Mouse (Mus musculus): ENCODE results near the gene Cep135. TPM values are rescaled to one million over a fixed set of nuclear protein-coding genes. Genes with fewer than 3 reads are reported as not detected.

Gene Cep135
- polyA plus RNA-seq (2014; fragmentation: Nextera tagmentation; extraction: Ambion mirVana): 8.2 and 8.4 TPM in 2 replicates

- Histone ChIP-seq H3K4me3 (ENCODE audit: low read depth, low read length) (peak within 1 kb of the TSS; percentile 81), H3K9me3 (ENCODE audit: control insufficient read depth, low read length) (no peaks in the 10 kb centered on the region), H3K4me1 (replicated peaks; ENCODE audit: control insufficient read depth, insufficient read depth, low read length) (peaks cover 6% of the 10 kb centered on the region), H3K4me2 (ENCODE audit: low read length) (peak within 1 kb of the TSS; percentile 74), H3K27me3 (replicated peaks; ENCODE audit: control insufficient read depth, insufficient read depth, low read length) (no peaks in the 10 kb centered on the region), H3K9ac (ENCODE audit: low read length) (peak within 1 kb of the TSS; percentile 79), H3K36me3 (ENCODE audit: control insufficient read depth, insufficient read depth, low read length) (peaks cover 19% of the 10 kb centered on the region), H3K27ac (ENCODE audit: low read depth) (peak within 1 kb of the TSS; percentile 92)
- under 1% methylated on average over 72 of the region's 92 CpGs for WGBS
- peak; percentile 89 for DNase-seq (ENCODE audit: low spot score)
- peak; percentile 95 for ATAC-seq (replicated peaks; ENCODE audit: low FRiP score, low TSS enrichment, low read depth)
Observed at GRCm38 (mm10) chr5:76588551-76589283, at the start of gene Cep135. Cep135 (plus strand) TSS chr5:76588698.

DNA sequence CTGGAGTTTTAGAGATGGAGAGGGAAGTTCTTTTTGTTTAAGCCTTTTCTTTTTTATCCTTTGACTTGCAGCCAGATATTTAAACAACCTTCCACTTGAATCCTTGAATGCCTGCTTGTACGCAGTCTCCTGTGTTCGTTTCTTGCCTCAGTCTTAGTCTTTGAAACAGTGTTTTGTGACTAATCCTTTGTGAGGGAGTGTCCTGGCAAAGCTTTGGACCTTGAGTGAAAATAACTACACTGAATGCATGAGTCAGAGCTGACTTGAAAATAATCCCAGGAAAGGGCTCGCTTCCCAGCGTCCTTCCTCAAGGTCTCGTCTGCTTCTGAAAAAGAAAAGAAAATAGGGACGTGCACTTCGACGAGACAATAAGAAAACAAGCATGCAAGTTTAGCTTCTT lies 48.3 kb upstream of the Cep135 start:
- no peak for ATAC-seq (replicated peaks; ENCODE audit: low FRiP score, low TSS enrichment, low read depth)
- 88% methylated on average over 8 of the region's 8 CpGs for WGBS
- no peaks in the 10 kb centered on the region for H3K27me3 ChIP-seq (replicated peaks; ENCODE audit: control insufficient read depth, insufficient read depth, low read length)
- DNase-seq (ENCODE audit: low spot score): no peak
- H3K4me2 ChIP-seq (ENCODE audit: low read length): no peak overlapping the region
- H3K4me3 ChIP-seq (ENCODE audit: low read depth, low read length): no peak overlapping the region
- no peaks in the 10 kb centered on the region for H3K4me1 ChIP-seq (replicated peaks; ENCODE audit: control insufficient read depth, insufficient read depth, low read length)
- no peak overlapping the region for H3K9ac ChIP-seq (ENCODE audit: low read length)
- peaks cover 88% of the 10 kb centered on the region for H3K36me3 ChIP-seq (ENCODE audit: control insufficient read depth, insufficient read depth, low read length)
- H3K9me3 ChIP-seq (ENCODE audit: control insufficient read depth, low read length): no peaks in the 10 kb centered on the region
- no peak overlapping the region for H3K27ac ChIP-seq (ENCODE audit: low read depth)

DNA sequence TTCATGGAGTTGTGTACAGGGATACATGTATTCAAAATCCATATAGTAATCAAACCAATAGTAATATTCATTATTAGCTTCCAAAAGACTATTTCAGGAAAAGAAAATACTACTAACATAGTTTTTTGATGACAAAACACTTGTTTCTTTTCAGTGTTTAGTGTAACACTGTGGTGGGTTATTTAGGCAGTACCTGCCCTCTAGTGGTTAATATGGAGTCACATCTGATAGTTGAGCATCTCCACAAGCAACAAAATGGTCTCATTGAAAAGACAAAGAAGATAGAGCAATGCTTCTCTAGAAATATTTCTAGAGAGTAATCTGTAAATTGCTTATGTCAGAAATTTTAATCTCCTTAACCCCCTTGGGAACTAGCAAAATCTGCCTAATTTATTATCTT lies 47.7 kb upstream of the Cep135 start:
- no peak for ATAC-seq (replicated peaks; ENCODE audit: low FRiP score, low TSS enrichment, low read depth)
- no peak for DNase-seq (ENCODE audit: low spot score)
- H3K4me1 ChIP-seq (replicated peaks; ENCODE audit: control insufficient read depth, insufficient read depth, low read length): no peaks in the 10 kb centered on the region
- H3K9ac ChIP-seq (ENCODE audit: low read length): no peak overlapping the region
- H3K9me3 ChIP-seq (ENCODE audit: control insufficient read depth, low read length): no peaks in the 10 kb centered on the region
- H3K27ac ChIP-seq (ENCODE audit: low read depth): no peak overlapping the region
- peaks cover 86% of the 10 kb centered on the region for H3K36me3 ChIP-seq (ENCODE audit: control insufficient read depth, insufficient read depth, low read length)
- H3K4me3 ChIP-seq (ENCODE audit: low read depth, low read length): no peak overlapping the region
- H3K27me3 ChIP-seq (replicated peaks; ENCODE audit: control insufficient read depth, insufficient read depth, low read length): no peaks in the 10 kb centered on the region
- no peak overlapping the region for H3K4me2 ChIP-seq (ENCODE audit: low read length)

DNA sequence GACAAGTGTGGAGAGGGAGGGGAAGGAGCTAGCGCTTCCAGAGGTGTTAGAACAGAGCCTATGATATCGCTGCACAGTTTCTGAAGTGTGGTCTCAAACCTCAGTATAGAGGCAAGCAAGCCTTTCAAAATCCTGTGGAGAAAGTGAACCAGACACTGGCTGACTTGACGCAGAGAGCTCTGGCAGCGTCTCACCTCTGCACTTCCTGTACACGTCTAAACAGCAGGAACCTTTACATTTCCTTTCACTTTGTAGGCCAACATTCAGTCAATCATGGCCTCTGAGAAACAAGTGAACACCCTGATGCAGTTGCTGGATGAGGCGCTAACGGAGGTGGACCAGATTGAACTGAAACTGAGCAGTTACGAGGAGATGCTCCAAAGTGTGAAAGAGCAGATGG lies 45.3 kb upstream of the Cep135 start:
- no peaks in the 10 kb centered on the region for H3K9me3 ChIP-seq (ENCODE audit: control insufficient read depth, low read length)
- no peak overlapping the region for H3K4me2 ChIP-seq (ENCODE audit: low read length)
- no peak for DNase-seq (ENCODE audit: low spot score)
- no peaks in the 10 kb centered on the region for H3K4me1 ChIP-seq (replicated peaks; ENCODE audit: control insufficient read depth, insufficient read depth, low read length)
- no peaks in the 10 kb centered on the region for H3K27me3 ChIP-seq (replicated peaks; ENCODE audit: control insufficient read depth, insufficient read depth, low read length)
- no peak overlapping the region for H3K4me3 ChIP-seq (ENCODE audit: low read depth, low read length)
- ATAC-seq (replicated peaks; ENCODE audit: low FRiP score, low TSS enrichment, low read depth): no peak
- no peak overlapping the region for H3K27ac ChIP-seq (ENCODE audit: low read depth)
- WGBS: 92% methylated on average over 8 of the region's 8 CpGs
- no peak overlapping the region for H3K9ac ChIP-seq (ENCODE audit: low read length)
- H3K36me3 ChIP-seq (ENCODE audit: control insufficient read depth, insufficient read depth, low read length): peaks cover 70% of the 10 kb centered on the region

GRCm38 (mm10) chr5:76550426-76550825 lies 38.1 kb upstream of the Cep135 start:
- no peak for DNase-seq (ENCODE audit: low spot score)
- H3K36me3 ChIP-seq (ENCODE audit: control insufficient read depth, insufficient read depth, low read length): peaks cover 36% of the 10 kb centered on the region
- no peak overlapping the region for H3K4me3 ChIP-seq (ENCODE audit: low read depth, low read length)
- no peak for ATAC-seq (replicated peaks; ENCODE audit: low FRiP score, low TSS enrichment, low read depth)
- no peak overlapping the region for H3K9ac ChIP-seq (ENCODE audit: low read length)
- no peaks in the 10 kb centered on the region for H3K27me3 ChIP-seq (replicated peaks; ENCODE audit: control insufficient read depth, insufficient read depth, low read length)
- no peaks in the 10 kb centered on the region for H3K4me1 ChIP-seq (replicated peaks; ENCODE audit: control insufficient read depth, insufficient read depth, low read length)
- WGBS: 86% methylated on average over 8 of the region's 8 CpGs
- no peak overlapping the region for H3K27ac ChIP-seq (ENCODE audit: low read depth)
- no peak overlapping the region for H3K4me2 ChIP-seq (ENCODE audit: low read length)
- H3K9me3 ChIP-seq (ENCODE audit: control insufficient read depth, low read length): no peaks in the 10 kb centered on the region

- WGBS: 37% methylated on average over 3 of the region's 3 CpGs
- peaks cover 68% of the 10 kb centered on the region for H3K36me3 ChIP-seq (ENCODE audit: control insufficient read depth, insufficient read depth, low read length)
Observed at GRCm38 (mm10) chr5:76565321-76565720, 23.2 kb upstream of the Cep135 start.

DNA sequence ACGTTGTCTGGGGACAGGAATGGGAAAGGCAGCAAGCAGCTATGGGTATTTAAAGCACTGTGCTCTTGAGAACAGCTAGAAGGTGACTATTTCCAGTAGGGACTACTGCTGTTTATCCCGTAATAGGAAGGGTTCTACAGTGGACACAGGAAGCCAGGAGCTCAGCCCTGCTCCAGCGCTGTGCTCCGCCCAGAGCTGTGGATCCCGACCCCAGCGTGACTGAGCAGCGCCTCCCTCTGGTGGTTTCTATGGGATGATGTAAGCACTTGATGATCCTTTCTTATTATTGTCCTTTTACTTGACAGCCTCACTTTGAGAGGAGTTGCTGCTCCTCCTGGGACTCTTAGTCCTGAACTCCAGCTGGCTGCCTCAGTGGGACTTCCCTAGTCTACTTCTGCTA lies 14.2 kb upstream of the Cep135 start:
- no peak for DNase-seq (ENCODE audit: low spot score)

More at GRCm38 (mm10) chr5:76565321-76565720, 23.2 kb upstream of the Cep135 start:
- ATAC-seq (replicated peaks; ENCODE audit: low FRiP score, low TSS enrichment, low read depth) (no peak), DNase-seq (ENCODE audit: low spot score) (peak; percentile 69)
- no peaks in the 10 kb centered on the region for H3K4me1 ChIP-seq (replicated peaks; ENCODE audit: control insufficient read depth, insufficient read depth, low read length)
- H3K27ac ChIP-seq (ENCODE audit: low read depth): no peak overlapping the region
- H3K9me3 ChIP-seq (ENCODE audit: control insufficient read depth, low read length): peaks cover 2% of the 10 kb centered on the region; the same call in 1 of the 2 replicates
- no peak overlapping the region for H3K4me2 ChIP-seq (ENCODE audit: low read length)
- H3K4me3 ChIP-seq (ENCODE audit: low read depth, low read length): no peak overlapping the region
- H3K27me3 ChIP-seq (replicated peaks; ENCODE audit: control insufficient read depth, insufficient read depth, low read length): no peaks in the 10 kb centered on the region
- no peak overlapping the region for H3K9ac ChIP-seq (ENCODE audit: low read length)

DNA sequence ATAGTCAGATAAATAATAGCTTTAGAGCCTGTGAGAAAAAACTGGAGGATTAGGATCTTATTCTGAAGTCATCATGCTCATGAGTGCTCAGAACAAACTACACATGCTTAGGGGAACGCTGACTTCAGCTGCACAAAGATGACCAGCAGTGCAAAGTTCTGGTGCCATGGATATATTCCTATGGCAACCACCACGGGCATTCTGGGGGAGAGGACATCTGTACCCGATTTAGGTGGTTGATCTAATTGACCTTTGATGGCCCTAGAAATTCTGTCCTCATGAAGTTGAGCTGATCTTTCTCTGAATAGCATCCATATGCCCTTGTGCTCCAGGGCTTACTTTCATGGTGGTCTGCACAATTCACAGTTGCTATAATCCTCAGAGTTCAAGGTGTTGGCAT lies 11.5 kb upstream of the Cep135 start:
- DNase-seq (ENCODE audit: low spot score): no peak
- Histone ChIP-seq H3K4me1 (replicated peaks; ENCODE audit: control insufficient read depth, insufficient read depth, low read length) (no peaks in the 10 kb centered on the region), H3K27me3 (replicated peaks; ENCODE audit: control insufficient read depth, insufficient read depth, low read length) (no peaks in the 10 kb centered on the region), H3K9me3 (ENCODE audit: control insufficient read depth, low read length) (no peaks in the 10 kb centered on the region), H3K36me3 (ENCODE audit: control insufficient read depth, insufficient read depth, low read length) (no peaks in the 10 kb centered on the region), H3K4me3 (ENCODE audit: low read depth, low read length) (no peak overlapping the region), H3K4me2 (ENCODE audit: low read length) (no peak overlapping the region), H3K27ac (ENCODE audit: low read depth) (no peak overlapping the region), H3K9ac (ENCODE audit: low read length) (no peak overlapping the region)
- no peak for ATAC-seq (replicated peaks; ENCODE audit: low FRiP score, low TSS enrichment, low read depth)
- WGBS: 84% methylated on average over 3 of the region's 3 CpGs

More for the DNA sequence above, 14.2 kb upstream of the Cep135 start:
- Histone ChIP-seq H3K4me3 (ENCODE audit: low read depth, low read length) (no peak overlapping the region), H3K9ac (ENCODE audit: low read length) (no peak overlapping the region), H3K4me1 (replicated peaks; ENCODE audit: control insufficient read depth, insufficient read depth, low read length) (no peaks in the 10 kb centered on the region), H3K4me2 (ENCODE audit: low read length) (no peak overlapping the region), H3K9me3 (ENCODE audit: control insufficient read depth, low read length) (no peaks in the 10 kb centered on the region), H3K27ac (ENCODE audit: low read depth) (no peak overlapping the region), H3K27me3 (replicated peaks; ENCODE audit: control insufficient read depth, insufficient read depth, low read length) (no peaks in the 10 kb centered on the region), H3K36me3 (ENCODE audit: control insufficient read depth, insufficient read depth, low read length) (peaks cover 15% of the 10 kb centered on the region)
- 78% methylated on average over 7 of the region's 7 CpGs for WGBS
- ATAC-seq (replicated peaks; ENCODE audit: low FRiP score, low TSS enrichment, low read depth): no peak

DNA sequence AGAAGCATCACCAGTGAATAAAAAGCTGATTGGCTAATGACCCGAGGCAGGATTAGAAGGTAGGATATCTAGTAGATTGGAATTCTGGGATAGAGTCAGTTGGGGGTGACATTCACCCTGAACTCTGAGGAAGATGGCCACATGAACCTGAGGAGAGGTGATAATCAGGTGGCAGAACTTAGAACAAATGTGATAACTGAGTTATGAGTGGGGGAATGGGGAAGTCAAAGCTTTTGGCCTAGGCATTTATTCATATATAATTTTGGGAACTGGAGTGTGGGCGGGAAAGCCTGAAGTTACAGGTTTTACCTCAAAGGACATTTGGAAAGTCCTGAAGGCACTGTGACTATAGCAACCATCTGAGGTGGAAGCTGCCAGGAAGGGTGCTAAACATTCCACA lies 3.1 kb upstream of the Cep135 start:
- Histone ChIP-seq H3K4me3 (ENCODE audit: low read depth, low read length) (no peak overlapping the region), H3K4me2 (ENCODE audit: low read length) (no peak overlapping the region), H3K9ac (ENCODE audit: low read length) (no peak overlapping the region), H3K27ac (ENCODE audit: low read depth) (no peak overlapping the region), H3K4me1 (replicated peaks; ENCODE audit: control insufficient read depth, insufficient read depth, low read length) (peaks cover 6% of the 10 kb centered on the region), H3K36me3 (ENCODE audit: control insufficient read depth, insufficient read depth, low read length) (no peaks in the 10 kb centered on the region), H3K27me3 (replicated peaks; ENCODE audit: control insufficient read depth, insufficient read depth, low read length) (no peaks in the 10 kb centered on the region), H3K9me3 (ENCODE audit: control insufficient read depth, low read length) (no peaks in the 10 kb centered on the region)
- ATAC-seq (replicated peaks; ENCODE audit: low FRiP score, low TSS enrichment, low read depth): no peak
- DNase-seq (ENCODE audit: low spot score): no peak
- WGBS: 85% methylated on average over 2 of the region's 2 CpGs
